Mouse (Mus musculus) heart, adult 18-20 months (tissue): Measurements from ENCODE around the gene Ext2. TPM values are rescaled to one million over a fixed set of nuclear protein-coding genes. Genes with fewer than 3 reads are reported as not detected.

Experiments used
- DNase-seq, 2 experiments: peaks; one replicate each; pipeline ENCODE4 v3.0.0; 2021 to 2022; ENCODE audit warnings: mixed read lengths in 1 of 2
- total RNA-seq, 2 experiments: library from RNA; stranded (reverse); gene quantifications; 2 replicates each; pipeline ENCODE4 v1.2.3; 2021

The Ext2 gene
- total RNA-seq, 2 experiments from 2014 or later = 37.9 to 39.9 TPM

- no peak for DNase-seq
Observed at GRCm38 (mm10) chr2:93737146-93737545, 85.2 kb downstream of the Ext2 start.

- no peak for DNase-seq
Observed at GRCm38 (mm10) chr2:93732658-93733057, 89.7 kb downstream of the Ext2 start.

GRCm38 (mm10) chr2:93729585-93729984, 92.8 kb downstream of the Ext2 start:
- DNase-seq = peak in 1 of 2 experiments; percentile 5

GRCm38 (mm10) chr2:93723138-93723744, 99.1 kb downstream of the Ext2 start:
- DNase-seq = no peak

- no peak for DNase-seq
Observed at GRCm38 (mm10) chr2:93720956-93721355, 101.4 kb downstream of the Ext2 start.

- DNase-seq = no peak
Observed at GRCm38 (mm10) chr2:93719792-93720675, 102.3 kb downstream of the Ext2 start.

- no peak for DNase-seq
Observed at GRCm38 (mm10) chr2:93713267-93713666, 109.1 kb downstream of the Ext2 start.

GRCm38 (mm10) chr2:93711460-93711859, 110.9 kb downstream of the Ext2 start:
- no peak for DNase-seq

GRCm38 (mm10) chr2:93709696-93710095, 112.7 kb downstream of the Ext2 start:
- no peak for DNase-seq

- no peak for DNase-seq
Observed at GRCm38 (mm10) chr2:93709241-93709640, 113.1 kb downstream of the Ext2 start.

- no peak for DNase-seq
Observed at GRCm38 (mm10) chr2:93706825-93707224, 115.5 kb downstream of the Ext2 start.

- no peak for DNase-seq
Observed at GRCm38 (mm10) chr2:93706407-93706806, 116.0 kb downstream of the Ext2 start.

GRCm38 (mm10) chr2:93704195-93704594, 118.2 kb downstream of the Ext2 start:
- no peak for DNase-seq

- DNase-seq = no peak
Observed at GRCm38 (mm10) chr2:93702936-93703926, 119.1 kb downstream of the Ext2 start.

GRCm38 (mm10) chr2:93699346-93699745, 123.0 kb downstream of the Ext2 start:
- peak in 1 of 2 experiments; percentile 12 for DNase-seq

GRCm38 (mm10) chr2:93696181-93696641, 126.2 kb downstream of the Ext2 start:
- DNase-seq = no peak

GRCm38 (mm10) chr2:93693101-93693500, 129.3 kb downstream of the Ext2 start:
- DNase-seq = peak in 1 of 2 experiments; percentile 19

GRCm38 (mm10) chr2:93690064-93690930, 132.1 kb downstream of the Ext2 start:
- no peak for DNase-seq

GRCm38 (mm10) chr2:93683674-93684073, 138.7 kb downstream of the Ext2 start:
- DNase-seq = no peak

- no peak for DNase-seq
Observed at GRCm38 (mm10) chr2:93682601-93683202, 139.7 kb downstream of the Ext2 start.

GRCm38 (mm10) chr2:93681321-93681720, 141.0 kb downstream of the Ext2 start:
- DNase-seq = no peak
